Mouse (Mus musculus) midbrain, embryonic 16.5 days (tissue): ENCODE measurements around the gene Smpdl3b. TPM values are rescaled to one million over a fixed set of nuclear protein-coding genes. Genes with fewer than 3 reads are reported as not detected.
A peak's percentile ranks its signal among the peaks of the same experiment; 100 is the strongest.
"Not testable (repeated sequence)": the region's sequence is repeated elsewhere in the genome, so short reads cannot be mapped to it uniquely, and the experiment has no call there.

Experiments
- ATAC-seq: fragments of 200-750 bp; cut with Nextera tagmentation; 2 replicates; pipeline ENCODE4 v1.8.0; 2017; ENCODE audit warnings: moderate TSS enrichment
- H3K27ac ChIP-seq: fragments of 300-500 bp; sonication (generic); 2 replicates; pipeline ENCODE4 v1.5.1; 2014; ENCODE audit warnings: mild to moderate bottlenecking, low read length, mixed read lengths
- H3K27me3 ChIP-seq: fragments of 300-500 bp; sonication (generic); 2 replicates; pipeline ENCODE4 v1.6.1; 2014; ENCODE audit warnings: low read depth, low read length, mixed read lengths; ENCODE audit not compliant: control insufficient read depth, insufficient read depth
- H3K36me3 ChIP-seq: fragments of 300-500 bp; sonication (generic); 2 replicates; pipeline ENCODE4 v1.6.1; 2014; ENCODE audit warnings: mild to moderate bottlenecking, low read length, moderate library complexity, mixed read lengths; ENCODE audit not compliant: control insufficient read depth, insufficient read depth
- H3K4me1 ChIP-seq: fragments of 300-500 bp; sonication (generic); 2 replicates; pipeline ENCODE4 v1.6.1; 2014; ENCODE audit warnings: mild to moderate bottlenecking, low read length, mixed read lengths; ENCODE audit not compliant: control insufficient read depth, insufficient read depth
- H3K4me2 ChIP-seq: fragments of 300-500 bp; sonication (generic); 2 replicates; pipeline ENCODE4 v1.6.1; 2014; ENCODE audit warnings: mild to moderate bottlenecking, low read length, mixed read lengths
- H3K4me3 ChIP-seq: fragments of 300-500 bp; sonication (generic); 2 replicates; pipeline ENCODE4 v1.5.1; 2014; ENCODE audit warnings: low read depth, mild to moderate bottlenecking, low read length, moderate library complexity, mixed read lengths
- H3K9ac ChIP-seq: fragments of 300-500 bp; sonication (generic); 2 replicates; pipeline ENCODE4 v1.6.1; 2014; ENCODE audit warnings: low read depth, low read length, mixed read lengths
- H3K9me3 ChIP-seq: fragments of 300-500 bp; sonication (generic); replicated peaks from 2 replicates; pipeline ENCODE4 v1.6.1; 2014; ENCODE audit warnings: mild to moderate bottlenecking, low read length, mixed read lengths; ENCODE audit not compliant: control insufficient read depth, poor library complexity, severe bottlenecking
- WGBS: fragments of 180-500 bp; shearing (Covaris S2); extraction: QIAGEN DNeasy Blood & Tissue Kit; methylation state at CpG from one replicate; pipeline ENCODE4 v1.1.7; 2014; 5-methylcytosine and 5-hydroxymethylcytosine counted together
- polyA plus RNA-seq: library from polyadenylated mRNA; unstranded; fragments of >200 nt; fragmentation: Nextera tagmentation; extraction: Ambion mirVana; gene quantifications from 2 replicates; pipeline ENCODE4 v1.2.1, GENCODE M21; 2015

The Smpdl3b gene
- polyA plus RNA-seq, 1 experiment from 2014 or later = 0.62 TPM

- no peaks in the 10 kb centered on the region for H3K4me1 ChIP-seq
- H3K4me2 ChIP-seq = no peak overlapping the region
- no peak for ATAC-seq
- H3K9me3 ChIP-seq = no peaks in the 10 kb centered on the region
- no peak overlapping the region for H3K4me3 ChIP-seq
- no peak overlapping the region for H3K9ac ChIP-seq
- no peaks in the 10 kb centered on the region for H3K36me3 ChIP-seq
- no peaks in the 10 kb centered on the region for H3K27me3 ChIP-seq
- 87% methylated on average over 18 of the region's 18 CpGs for WGBS
- H3K27ac ChIP-seq = no peak overlapping the region
These were observed 44.4 kb upstream of the Smpdl3b start for GRCm38 (mm10) chr4:132801176-132802077.

- H3K27me3 ChIP-seq = peaks cover 4% of the 10 kb centered on the region; the same call in 1 of the 2 replicates
- peaks cover 4% of the 10 kb centered on the region for H3K4me1 ChIP-seq
- no peak for ATAC-seq
- H3K27ac ChIP-seq = no peak overlapping the region
- WGBS = 90% methylated on average over 4 of the region's 4 CpGs
- no peaks in the 10 kb centered on the region for H3K9me3 ChIP-seq
- no peaks in the 10 kb centered on the region for H3K36me3 ChIP-seq
- H3K4me2 ChIP-seq = no peak overlapping the region
- H3K4me3 ChIP-seq = no peak overlapping the region
- no peak overlapping the region for H3K9ac ChIP-seq
These were observed 42.8 kb upstream of the Smpdl3b start for GRCm38 (mm10) chr4:132799845-132800244.

- not testable (repeated sequence) for ATAC-seq, H3K4me2 ChIP-seq, H3K9me3 ChIP-seq, H3K27ac ChIP-seq, H3K27me3 ChIP-seq, H3K4me3 ChIP-seq, H3K4me1 ChIP-seq, H3K9ac ChIP-seq, H3K36me3 ChIP-seq
- WGBS = 87% methylated on average over 3 of the region's 3 CpGs
These were observed 41.6 kb upstream of the Smpdl3b start for GRCm38 (mm10) chr4:132798666-132799065.

- Histone ChIP-seq H3K4me1 (peaks cover 4% of the 10 kb centered on the region), H3K36me3 (no peaks in the 10 kb centered on the region), H3K9ac (no peak overlapping the region), H3K27me3 (peaks cover 4% of the 10 kb centered on the region; the same call in 1 of the 2 replicates), H3K4me3 (no peak overlapping the region), H3K27ac (no peak overlapping the region), H3K9me3 (no peaks in the 10 kb centered on the region), H3K4me2 (no peak overlapping the region)
- WGBS = 76% methylated on average over 4 of the region's 4 CpGs
- no peak for ATAC-seq
These were observed 41.0 kb upstream of the Smpdl3b start for GRCm38 (mm10) chr4:132798028-132798427.

GRCm38 (mm10) chr4:132797461-132797860 lies 40.4 kb upstream of the Smpdl3b start:
- Histone ChIP-seq H3K4me1 (peaks cover 4% of the 10 kb centered on the region), H3K27ac (no peak overlapping the region), H3K4me2 (no peak overlapping the region), H3K4me3 (no peak overlapping the region), H3K9ac (no peak overlapping the region), H3K9me3 (no peaks in the 10 kb centered on the region), H3K36me3 (no peaks in the 10 kb centered on the region), H3K27me3 (peaks cover 4% of the 10 kb centered on the region; the same call in 1 of the 2 replicates)
- WGBS = 87% methylated on average over 1 of the region's 1 CpGs
- no peak for ATAC-seq

GRCm38 (mm10) chr4:132796196-132796886 lies 39.3 kb upstream of the Smpdl3b start, which contains the start of gene Themis2:
Gene Themis2 (minus strand): TSS chr4:132796387.
- no peaks in the 10 kb centered on the region for H3K9me3 ChIP-seq
- peaks cover 4% of the 10 kb centered on the region for H3K4me1 ChIP-seq
- H3K4me2 ChIP-seq = peak within 1 kb of the TSS; percentile 46
- 0 out of 2 replicates have a peak within 1 kb of the TSS, but pooled peaks have one; percentile 38 for H3K9ac ChIP-seq
- no peak for ATAC-seq
- WGBS = 3% methylated on average over 21 of the region's 21 CpGs
- H3K27ac ChIP-seq = no peak within 1 kb of the TSS
- H3K27me3 ChIP-seq = peaks cover 4% of the 10 kb centered on the region; the same call in 1 of the 2 replicates
- no peaks in the 10 kb centered on the region for H3K36me3 ChIP-seq
- peak within 1 kb of the TSS; percentile 13; the same call in 1 of the 2 replicates for H3K4me3 ChIP-seq

- H3K4me3 ChIP-seq = no peak overlapping the region
- H3K4me2 ChIP-seq = no peak overlapping the region
- no peak overlapping the region for H3K9ac ChIP-seq
- H3K4me1 ChIP-seq = peaks cover 4% of the 10 kb centered on the region
- no peak for ATAC-seq
- no peaks in the 10 kb centered on the region for H3K36me3 ChIP-seq
- peaks cover 4% of the 10 kb centered on the region; the same call in 1 of the 2 replicates for H3K27me3 ChIP-seq
- H3K27ac ChIP-seq = no peak overlapping the region
- no peaks in the 10 kb centered on the region for H3K9me3 ChIP-seq
- WGBS = 58% methylated on average over 7 of the region's 7 CpGs
These were observed 38.1 kb upstream of the Smpdl3b start for GRCm38 (mm10) chr4:132795171-132795570.

GRCm38 (mm10) chr4:132794760-132795159 lies 37.7 kb upstream of the Smpdl3b start:
- H3K36me3 ChIP-seq = no peaks in the 10 kb centered on the region
- H3K4me3 ChIP-seq = no peak overlapping the region
- ATAC-seq = no peak
- no peaks in the 10 kb centered on the region for H3K9me3 ChIP-seq
- H3K4me1 ChIP-seq = peaks cover 4% of the 10 kb centered on the region
- peaks cover 4% of the 10 kb centered on the region; the same call in 1 of the 2 replicates for H3K27me3 ChIP-seq
- no peak overlapping the region for H3K9ac ChIP-seq
- H3K27ac ChIP-seq = no peak overlapping the region
- WGBS = 77% methylated on average over 8 of the region's 8 CpGs
- H3K4me2 ChIP-seq = no peak overlapping the region

GRCm38 (mm10) chr4:132794028-132794427 lies 37.0 kb upstream of the Smpdl3b start:
- Histone ChIP-seq H3K9ac (no peak overlapping the region), H3K4me1 (peaks cover 4% of the 10 kb centered on the region)

More at GRCm38 (mm10) chr4:132794028-132794427, 37.0 kb upstream of the Smpdl3b start:
- 85% methylated on average over 9 of the region's 9 CpGs for WGBS
- Histone ChIP-seq H3K27ac (no peak overlapping the region), H3K9me3 (no peaks in the 10 kb centered on the region), H3K4me3 (no peak overlapping the region), H3K36me3 (no peaks in the 10 kb centered on the region), H3K27me3 (peaks cover 4% of the 10 kb centered on the region; the same call in 1 of the 2 replicates), H3K4me2 (no peak overlapping the region)
- no peak for ATAC-seq
